Mouse (Mus musculus) testis, adult 2 months (tissue): ENCODE data around the gene Snrnp25. TPM values are rescaled to one million over a fixed set of nuclear protein-coding genes. Genes with fewer than 3 reads are reported as not detected.
A peak's percentile ranks its signal among the peaks of the same experiment; 100 is the strongest.

Experiments
- H3K27ac ChIP-seq: fragments of 200-500 bp; 2 replicates; pipeline ENCODE4 v1.5.1; 2012; ENCODE audit warnings: low read depth, low read length; ENCODE audit not compliant: control insufficient read depth, insufficient read depth
- H3K27me3 ChIP-seq: fragments of 200-500 bp; 2 replicates; pipeline ENCODE4 v1.6.1; 2012; ENCODE audit warnings: mild to moderate bottlenecking, low read length, moderate library complexity; ENCODE audit not compliant: control insufficient read depth, insufficient read depth
- H3K36me3 ChIP-seq: fragments of 200-500 bp; 2 replicates; pipeline ENCODE4 v1.6.1; 2012; ENCODE audit warnings: mild to moderate bottlenecking, low read length; ENCODE audit not compliant: control insufficient read depth, insufficient read depth
- H3K4me1 ChIP-seq: fragments of 200-500 bp; 2 replicates; pipeline ENCODE4 v1.6.1; 2012; ENCODE audit warnings: low read length; ENCODE audit not compliant: control insufficient read depth, insufficient read depth
- H3K4me3 ChIP-seq: fragments of 200-500 bp; 2 replicates; pipeline ENCODE4 v1.5.1; 2012; ENCODE audit warnings: low read depth, mild to moderate bottlenecking, low read length, moderate library complexity, mixed read lengths; ENCODE audit not compliant: control insufficient read depth
- CTCF ChIP-seq: fragments of 200-500 bp; IDR thresholded peaks from 2 replicates; pipeline ENCODE4 v1.5.1; 2012; ENCODE audit warnings: low read depth, mild to moderate bottlenecking, inconsistent platforms, low read length, moderate library complexity; ENCODE audit not compliant: control insufficient read depth, insufficient read depth, insufficient replicate concordance
- POLR2A ChIP-seq: fragments of 200-500 bp; IDR thresholded peaks from 2 replicates; pipeline ENCODE4 v1.6.1; 2012; ENCODE audit warnings: low read depth, mild to moderate bottlenecking, inconsistent platforms, low read length, moderate library complexity; ENCODE audit not compliant: control insufficient read depth
- polyA plus RNA-seq: library from polyadenylated mRNA; depleted of rRNA; stranded (reverse); fragments of >200 nt; gene quantifications from 2 replicates; pipeline ENCODE4 v1.2.3, GENCODE M21; 2012

Gene Snrnp25
- polyA plus RNA-seq, 1 experiment = 38.8 TPM

DNA sequence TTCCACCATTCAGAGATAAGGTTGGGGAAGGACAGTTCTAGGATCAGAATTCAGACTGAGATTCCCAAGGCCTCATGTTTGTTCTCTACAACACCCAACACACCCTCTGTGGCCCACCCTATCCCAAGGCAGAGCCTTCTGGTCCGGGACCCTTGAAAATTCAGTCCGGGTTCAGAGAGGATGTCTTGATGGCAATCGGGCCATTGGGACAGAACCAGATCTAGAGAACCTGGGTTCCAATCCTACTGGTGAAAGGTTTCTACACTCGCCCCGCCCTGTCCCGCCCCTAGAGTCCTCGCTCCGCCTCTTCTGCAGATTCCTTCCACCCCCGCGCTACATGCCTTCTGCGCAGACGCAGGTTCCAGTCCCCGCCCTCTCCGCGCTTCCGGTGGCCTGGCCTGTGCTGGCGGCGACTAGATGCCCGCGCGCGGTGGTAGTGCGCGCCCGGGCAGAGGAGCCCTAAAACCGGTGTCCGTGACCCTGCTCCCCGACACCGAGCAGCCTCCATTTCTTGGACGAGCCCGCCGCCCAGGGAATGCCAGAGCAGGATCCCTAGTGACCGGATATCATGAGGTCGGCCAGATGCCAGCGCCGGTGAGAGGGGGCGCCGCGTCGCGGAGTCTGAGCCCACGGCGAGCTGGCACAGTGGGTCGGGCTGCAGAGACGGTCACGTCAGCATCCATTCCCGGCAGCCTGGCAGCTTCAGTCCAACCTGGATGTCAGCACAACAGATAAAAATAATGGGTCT lies 21.1 kb downstream of the Snrnp25 start, which contains the start of gene Mpg:
Gene Mpg, plus strand, starts transcription at position 382 of the 748 bp plus-strand sequence.
- H3K36me3 ChIP-seq = no peaks in the 10 kb centered on the region
- 0 out of 2 replicates have a peak, but pooled peaks cover 2% of the 10 kb centered on the region for H3K27me3 ChIP-seq
- peak; percentile 79 for TF ChIP-seq POLR2A
- no peak for TF ChIP-seq CTCF
- peak within 1 kb of the TSS; percentile 93 for H3K4me3 ChIP-seq
- H3K27ac ChIP-seq = peak within 1 kb of the TSS; percentile 85
- peaks cover 19% of the 10 kb centered on the region for H3K4me1 ChIP-seq

DNA sequence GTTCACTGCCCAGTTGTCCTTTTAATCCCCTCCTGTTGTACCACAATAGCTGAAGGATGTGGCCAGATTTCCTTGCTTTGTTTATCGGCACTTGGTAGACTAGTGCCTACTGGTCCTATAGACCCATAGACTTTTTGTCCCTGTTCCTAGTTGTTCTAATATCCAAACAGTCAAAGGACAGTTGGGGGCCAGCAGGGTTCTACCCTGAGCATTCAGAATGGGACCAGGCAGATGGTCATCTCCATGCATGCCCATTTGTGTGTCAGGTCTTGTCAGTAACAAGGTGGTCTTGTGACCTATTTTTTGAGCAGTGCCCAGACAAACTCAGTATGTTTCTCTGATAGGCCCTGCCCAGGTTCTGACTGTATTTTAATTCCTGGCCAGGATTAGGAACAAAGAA lies 21.8 kb downstream of the Snrnp25 start:
- no peaks in the 10 kb centered on the region for H3K27me3 ChIP-seq
- H3K36me3 ChIP-seq = no peaks in the 10 kb centered on the region
- H3K4me3 ChIP-seq = peak overlapping the region; percentile 93
- TF ChIP-seq POLR2A (no peak), CTCF (no peak)
- peak overlapping the region; percentile 85 for H3K27ac ChIP-seq
- H3K4me1 ChIP-seq = peaks cover 19% of the 10 kb centered on the region

DNA sequence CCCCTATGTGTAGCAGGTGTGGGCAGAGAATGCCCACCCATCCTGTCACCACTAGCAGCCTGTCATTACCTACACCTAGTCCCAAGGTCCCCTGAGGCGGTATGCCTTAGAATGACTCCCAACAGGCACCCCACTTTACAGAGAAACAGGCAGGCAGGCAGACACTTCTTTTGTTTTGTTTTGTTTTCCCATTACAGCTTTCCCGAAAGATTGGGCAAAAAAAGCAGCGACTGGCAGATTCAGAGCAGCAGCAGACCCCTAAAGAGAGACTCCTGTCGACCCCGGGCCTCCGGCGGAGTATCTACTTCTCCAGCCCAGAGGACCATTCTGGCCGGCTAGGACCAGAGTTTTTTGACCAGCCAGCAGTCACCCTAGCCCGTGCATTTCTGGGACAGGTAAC lies 22.3 kb downstream of the Snrnp25 start:
- no peak overlapping the region for H3K27ac ChIP-seq
- no peaks in the 10 kb centered on the region for H3K36me3 ChIP-seq
- no peaks in the 10 kb centered on the region for H3K27me3 ChIP-seq
- peaks cover 15% of the 10 kb centered on the region for H3K4me1 ChIP-seq
- H3K4me3 ChIP-seq = no peak overlapping the region
- TF ChIP-seq POLR2A = no peak
- TF ChIP-seq CTCF = no peak

DNA sequence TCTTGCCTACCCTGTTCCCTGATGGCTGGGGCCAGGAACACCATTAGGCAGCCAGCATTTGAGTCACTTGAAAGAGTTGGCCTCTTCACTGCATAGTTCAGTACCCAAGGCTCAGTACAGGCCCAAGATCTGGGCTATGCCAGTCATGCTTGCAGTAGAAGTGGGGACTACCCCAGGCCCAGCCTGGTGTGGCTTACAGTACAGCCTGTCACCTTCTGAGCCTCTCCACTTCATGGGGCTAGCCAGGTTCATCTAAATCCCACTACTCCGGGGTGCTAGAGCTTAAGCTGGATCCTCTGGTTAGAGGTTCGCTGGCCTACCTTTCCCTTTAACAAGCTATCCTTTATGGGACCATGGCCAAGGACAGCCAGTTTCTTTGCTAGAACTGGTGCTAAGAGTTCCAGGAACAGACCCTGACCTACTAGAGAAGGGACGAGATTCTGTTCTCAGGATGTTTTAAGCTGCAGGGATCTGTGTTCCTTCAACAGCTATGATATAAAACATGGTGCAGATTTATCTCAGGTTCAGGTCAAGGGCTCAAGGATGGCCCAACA lies 23.2 kb downstream of the Snrnp25 start:
- H3K4me3 ChIP-seq = no peak overlapping the region
- TF ChIP-seq POLR2A = no peak
- TF ChIP-seq CTCF = no peak
- H3K27me3 ChIP-seq = no peaks in the 10 kb centered on the region
- H3K4me1 ChIP-seq = peaks cover 14% of the 10 kb centered on the region
- no peaks in the 10 kb centered on the region; the same call in none of the 2 replicates for H3K36me3 ChIP-seq
- H3K27ac ChIP-seq = peak overlapping the region; percentile 58

DNA sequence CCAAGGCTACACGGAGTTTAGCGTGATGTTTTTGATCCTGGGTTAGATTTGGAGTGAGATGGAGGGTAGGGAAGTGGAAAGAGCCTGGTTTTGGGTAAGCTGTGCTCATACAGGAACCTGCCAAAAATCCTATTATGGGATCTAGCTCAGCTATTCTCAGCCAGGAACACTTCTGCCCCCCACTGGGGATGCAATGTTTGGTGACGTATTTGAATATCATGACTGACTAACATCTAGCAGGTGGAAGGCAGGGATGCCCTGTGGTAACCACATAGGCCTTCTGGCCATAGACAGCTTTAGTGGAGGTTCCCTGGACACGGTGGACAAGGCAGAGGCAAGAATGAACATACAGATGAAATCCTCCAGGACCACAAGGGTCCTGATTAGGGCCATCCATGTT lies 25.0 kb downstream of the Snrnp25 start:
- H3K4me1 ChIP-seq = peaks cover 12% of the 10 kb centered on the region
- no peaks in the 10 kb centered on the region for H3K27me3 ChIP-seq
- no peak overlapping the region for H3K27ac ChIP-seq
- H3K4me3 ChIP-seq = no peak overlapping the region
- no peaks in the 10 kb centered on the region; the same call in none of the 2 replicates for H3K36me3 ChIP-seq
- TF ChIP-seq CTCF (no peak), POLR2A (no peak)

DNA sequence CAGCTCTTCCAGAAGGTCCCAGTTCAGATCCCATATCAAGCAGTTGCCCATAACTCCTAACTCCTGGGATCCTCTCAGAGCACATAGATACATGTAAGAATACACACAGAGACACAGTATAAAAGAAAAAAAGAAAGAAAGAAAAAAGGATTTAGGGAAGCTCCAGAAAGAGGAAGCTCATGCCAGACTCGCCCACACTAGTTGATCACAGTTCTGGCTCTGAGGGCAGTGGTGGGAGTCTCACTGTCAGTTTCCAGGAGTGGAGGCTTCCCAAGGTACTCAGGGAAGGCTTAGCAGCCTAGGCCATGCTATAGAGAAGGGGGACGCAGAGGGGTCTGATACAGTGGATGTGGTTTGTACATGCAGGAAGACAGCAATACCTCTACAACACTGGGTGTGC lies 25.9 kb downstream of the Snrnp25 start:
- Histone ChIP-seq H3K27me3 (no peaks in the 10 kb centered on the region), H3K36me3 (no peaks in the 10 kb centered on the region; the same call in none of the 2 replicates), H3K4me1 (peaks cover 5% of the 10 kb centered on the region), H3K4me3 (no peak overlapping the region), H3K27ac (no peak overlapping the region)
- no peak for TF ChIP-seq CTCF
- TF ChIP-seq POLR2A = no peak

DNA sequence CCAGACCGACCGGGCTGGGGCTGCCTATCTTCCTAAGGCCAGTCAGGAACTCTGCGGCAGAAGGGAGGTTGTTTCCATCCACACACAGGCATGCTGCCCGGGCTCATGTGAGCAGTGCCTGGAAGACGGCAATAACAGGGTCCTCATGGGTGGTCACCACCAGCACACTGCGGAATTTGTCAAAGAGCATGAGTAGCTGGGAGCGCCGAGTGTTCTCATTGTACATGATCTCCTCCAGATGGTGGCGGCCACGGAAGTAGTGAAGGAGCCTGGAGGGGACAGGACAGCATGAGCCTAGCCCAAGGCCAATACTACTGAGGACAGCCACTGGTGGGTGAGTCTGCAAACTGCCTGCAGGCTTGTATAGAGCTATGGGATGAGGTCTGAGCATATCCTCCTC lies 27.6 kb downstream of the Snrnp25 start:
- peak overlapping the region; percentile 47; the same call in 1 of the 2 replicates for H3K27ac ChIP-seq
- no peaks in the 10 kb centered on the region for H3K27me3 ChIP-seq
- H3K4me3 ChIP-seq = no peak overlapping the region
- H3K4me1 ChIP-seq = no peaks in the 10 kb centered on the region; the same call in 1 of the 2 replicates
- TF ChIP-seq CTCF (no peak), POLR2A (no peak)
- H3K36me3 ChIP-seq = no peaks in the 10 kb centered on the region; the same call in none of the 2 replicates

DNA sequence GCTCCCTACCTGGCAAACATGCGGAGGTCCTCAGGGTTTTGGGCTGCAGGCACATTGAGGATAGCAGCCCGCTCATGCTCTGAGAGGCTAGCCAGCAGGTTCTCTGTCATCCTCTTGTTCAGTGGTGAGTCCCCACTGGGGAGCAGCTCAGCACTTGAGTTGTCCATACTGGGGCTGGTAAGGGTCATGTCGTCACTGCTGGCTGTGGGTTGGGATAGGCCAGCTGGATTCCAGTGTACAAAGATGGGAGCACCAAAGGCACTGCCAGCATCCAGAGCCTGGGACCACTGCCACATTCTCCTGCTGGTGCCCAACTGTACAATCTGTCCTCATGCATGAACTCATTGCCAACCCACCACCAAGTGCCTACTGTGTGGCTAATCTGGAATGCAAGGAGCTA lies 28.7 kb downstream of the Snrnp25 start:
- Histone ChIP-seq H3K36me3 (peaks cover 2% of the 10 kb centered on the region), H3K4me1 (no peaks in the 10 kb centered on the region; the same call in 1 of the 2 replicates), H3K4me3 (no peak overlapping the region), H3K27me3 (no peaks in the 10 kb centered on the region), H3K27ac (no peak overlapping the region)
- TF ChIP-seq CTCF (no peak), POLR2A (no peak)
